Mouse (Mus musculus) left cerebral cortex, adult 18-20 months (tissue): Measurements from ENCODE around the gene Olfr360. TPM values are rescaled to one million over a fixed set of nuclear protein-coding genes. Genes with fewer than 3 reads are reported as not detected.
"Not testable (repeated sequence)": the region's sequence is repeated elsewhere in the genome, so short reads cannot be mapped to it uniquely, and the experiment has no call there.

Source experiments
- DNase-seq, 2 experiments: peaks; one replicate each; pipeline ENCODE4 v3.0.0; 2021 to 2022; ENCODE audit warnings: low spot score in 2 of 2, mixed read lengths in 1 of 2
- long read RNA-seq, 2 experiments: library from polyadenylated mRNA; stranded (forward); transcript quantifications; one replicate each; pipeline ENCODE4 v2.0.0; 2021
- total RNA-seq, 2 experiments: library from RNA; stranded (reverse); gene quantifications; 2 replicates each; pipeline ENCODE4 v1.2.3; 2021

Gene Olfr360
- not detected for total RNA-seq
- long read RNA-seq, experiment 1, result 0 reads
- long read RNA-seq, experiment 2, result 0 reads

DNA sequence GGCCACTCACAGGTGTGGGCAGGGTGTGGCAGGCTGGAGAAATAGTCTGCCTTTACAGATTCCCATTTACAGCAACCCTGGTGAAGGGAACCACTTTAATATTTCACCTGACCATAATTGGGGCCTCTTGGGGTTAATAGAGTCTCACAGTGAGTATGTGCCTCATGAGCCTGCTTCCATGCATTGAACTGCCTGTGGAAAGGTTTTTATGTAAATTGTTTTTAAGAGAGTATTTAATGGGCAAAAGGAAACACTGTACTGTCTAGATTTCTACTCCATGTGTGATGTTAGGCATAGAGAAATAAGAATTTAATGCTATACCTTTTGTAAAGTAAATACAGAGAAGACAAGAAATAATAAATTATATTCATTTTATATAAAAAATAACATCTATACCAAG is at the start of gene Olfr360:
Olfr360 (plus strand) TSS at position 301 of the 400 bp plus-strand sequence.
- DNase-seq, result no peak

DNA sequence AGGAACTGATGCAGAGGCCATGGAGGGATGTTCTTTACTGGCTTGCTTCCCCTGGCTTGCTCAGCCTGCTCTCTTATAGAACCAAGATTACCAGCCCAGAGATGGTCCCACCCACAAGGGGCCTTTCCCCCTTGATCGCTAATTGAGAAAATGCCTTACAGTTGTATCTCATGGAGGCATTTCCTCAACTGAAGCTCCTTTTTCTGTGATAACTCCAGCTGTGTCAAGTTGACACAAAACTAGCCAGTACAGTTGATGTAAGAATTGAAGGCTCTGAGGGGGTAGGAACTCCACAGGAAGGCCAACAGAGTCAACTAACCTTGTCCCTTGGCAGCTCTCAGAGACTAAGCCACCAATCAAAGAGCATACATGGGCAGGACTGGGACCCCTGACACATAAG is 23.6 kb downstream of the Olfr360 start, which contains the start of gene Olfr361:
Olfr361 (minus strand) TSS at position 101 of the 400 bp plus-strand sequence.
- DNase-seq, result not testable (repeated sequence)

DNA sequence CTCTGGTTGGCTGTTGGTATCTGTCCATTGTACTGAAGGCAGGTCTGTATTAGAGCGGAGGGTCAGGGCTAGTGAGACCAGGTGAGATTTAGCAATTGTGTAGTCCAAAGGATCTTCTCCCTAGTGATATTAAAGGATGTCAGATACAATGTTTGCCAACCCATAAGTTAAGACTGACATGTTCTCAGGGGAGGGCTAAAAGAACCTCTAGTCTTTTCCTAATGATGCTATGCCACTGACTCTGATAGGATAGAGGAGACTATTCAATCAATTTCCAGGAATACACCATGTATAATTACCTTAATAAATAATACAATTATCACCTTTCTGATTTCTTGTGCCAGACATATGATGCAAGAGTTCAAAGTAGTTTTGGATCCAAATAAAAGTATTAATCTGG is 52.3 kb downstream of the Olfr360 start, which contains the start of gene Olfr362:
Olfr362 (minus strand) TSS at position 101 of the 400 bp plus-strand sequence.
- no peak for DNase-seq

Other genes starting within 250 kb of the Olfr360 start
- not detected for gene Olfr3, start 248.7 kb upstream of the Olfr360 start, total RNA-seq
- not detected for gene Olfr350, start 219.4 kb upstream of the Olfr360 start, total RNA-seq
- gene Olfr351, start 203.1 kb upstream of the Olfr360 start, total RNA-seq, result not detected
- gene Olfr352, start 197.3 kb upstream of the Olfr360 start, total RNA-seq, result not detected
- not detected for gene Olfr353, start 172.8 kb upstream of the Olfr360 start, total RNA-seq
- gene Olfr354, start 160.1 kb upstream of the Olfr360 start, total RNA-seq, result not detected
- gene Olfr355, start 136.8 kb upstream of the Olfr360 start, total RNA-seq, result not detected
- gene Olfr356, start 128.6 kb upstream of the Olfr360 start, total RNA-seq, result not detected
- gene Olfr357, start 71.9 kb upstream of the Olfr360 start, total RNA-seq, result not detected
- not detected for gene Olfr358, start 56.4 kb upstream of the Olfr360 start, total RNA-seq
- gene Olfr361, start 23.5 kb downstream of the Olfr360 start, total RNA-seq, result not detected
- not detected for gene Olfr362, start 52.2 kb downstream of the Olfr360 start, total RNA-seq
- gene Olfr364-ps1, start 73.6 kb downstream of the Olfr360 start, total RNA-seq, result not detected
- not detected for gene Olfr365, start 122.5 kb downstream of the Olfr360 start, total RNA-seq
- gene Olfr366, start 145.8 kb downstream of the Olfr360 start, total RNA-seq, result not detected